Comparison of ENCODE assay signal across 8 mouse cellular contexts in genomic region chr12:80843651-80844444, GRCm38 (mm10). TPM values are rescaled to one million over a fixed set of nuclear protein-coding genes. Genes with fewer than 3 reads are reported as not detected.
A peak's percentile ranks its signal among the peaks of the same experiment; 100 is the strongest.
DNase-seq lines count a peak whose midpoint lies in the region; ATAC-seq and TF ChIP-seq lines count a peak whose summit lies in the region.

No protein-coding gene starts in this region.

- TF ChIP-seq CTCF in heart, adult 2 months (IDR thresholded peaks at IDR 0.05): no peak

- H3K4me1 ChIP-seq in heart, adult 2 months (ENCODE audit: control insufficient read depth, insufficient read depth, low read length): peaks cover 41% of the 10 kb centered on the region
- peaks cover 31% of the 10 kb centered on the region for H3K4me1 ChIP-seq in kidney, embryonic 15.5 days
- H3K4me1 ChIP-seq in midbrain, embryonic 15.5 days: no peaks in the 10 kb centered on the region; the same call in 1 of the 2 replicates

- peak; percentile 77; the same call in 1 of the 2 replicates for ATAC-seq in kidney, embryonic 15.5 days (replicated peaks; ENCODE audit: low FRiP score)
- no peak for ATAC-seq in midbrain, embryonic 15.5 days (replicated peaks)
- no peak for ATAC-seq in granulocyte monocyte progenitor cell, adult 5-6 weeks (replicated peaks; ENCODE audit: poor library complexity, severe bottlenecking)

- H3K9ac ChIP-seq in heart, adult 2 months (ENCODE audit: low read depth, low read length): no peak overlapping the region
- no peak overlapping the region for H3K9ac ChIP-seq in kidney, embryonic 15.5 days
- H3K9ac ChIP-seq in midbrain, embryonic 15.5 days: no peak overlapping the region

- DNase-seq in heart, adult 2 months: peak in 1 of 2 experiments; percentile 58
- DNase-seq in heart, postnatal 25 days (ENCODE audit: low spot score): no peak
- peak; percentile 76 for DNase-seq in fibroblast of lung, adult 2 months (ENCODE audit: low read depth)
- DNase-seq in B cell, adult 2 months: no peak
- no peak for DNase-seq in spleen, adult 12 weeks (ENCODE audit: low spot score)

- H3K79me2 ChIP-seq in heart, adult 2 months (replicated peaks; ENCODE audit: control insufficient read depth, insufficient read depth, low read length): peaks cover 20% of the 10 kb centered on the region

- peaks cover 73% of the 10 kb centered on the region for H3K36me3 ChIP-seq in heart, adult 2 months (ENCODE audit: control insufficient read depth, insufficient read depth, low read length)
- H3K36me3 ChIP-seq in kidney, embryonic 15.5 days: no peaks in the 10 kb centered on the region
- no peaks in the 10 kb centered on the region for H3K36me3 ChIP-seq in midbrain, embryonic 15.5 days (replicated peaks)

- 33% methylated on average over 4 of the region's 4 CpGs for WGBS in heart, adult 2 months
- WGBS in kidney, embryonic 15.5 days: 47% methylated on average over 4 of the region's 4 CpGs
- 75% methylated on average over 4 of the region's 4 CpGs for WGBS in midbrain, embryonic 15.5 days

- no peaks in the 10 kb centered on the region for H3K27me3 ChIP-seq in heart, adult 2 months (ENCODE audit: control insufficient read depth, insufficient read depth, low read length)
- no peaks in the 10 kb centered on the region for H3K27me3 ChIP-seq in kidney, embryonic 15.5 days
- no peaks in the 10 kb centered on the region for H3K27me3 ChIP-seq in midbrain, embryonic 15.5 days (replicated peaks)

- H3K9me3 ChIP-seq in kidney, embryonic 15.5 days (replicated peaks): no peaks in the 10 kb centered on the region
- H3K9me3 ChIP-seq in midbrain, embryonic 15.5 days: no peaks in the 10 kb centered on the region

- TF ChIP-seq POLR2A in heart, adult 2 months (IDR thresholded peaks at IDR 0.05; ENCODE audit: insufficient read depth, low read depth, low read length): no peak

- peak overlapping the region; percentile 69 for H3K27ac ChIP-seq in heart, adult 2 months
- H3K27ac ChIP-seq in kidney, embryonic 15.5 days: peak overlapping the region; percentile 79
- peak overlapping the region; percentile 49 for H3K27ac ChIP-seq in midbrain, embryonic 15.5 days

- no peak for TF ChIP-seq EP300 in heart, adult 2 months (IDR thresholded peaks at IDR 0.05; ENCODE audit: insufficient read depth, low read depth, low read length)

- no peak overlapping the region for H3K4me3 ChIP-seq in heart, adult 2 months
- no peak overlapping the region for H3K4me3 ChIP-seq in kidney, embryonic 15.5 days (replicated peaks)
- H3K4me3 ChIP-seq in midbrain, embryonic 15.5 days: no peak overlapping the region

- peak overlapping the region; percentile 24 for H3K4me2 ChIP-seq in kidney, embryonic 15.5 days
- H3K4me2 ChIP-seq in midbrain, embryonic 15.5 days: no peak overlapping the region

- intact Hi-C loops in heart, adult 2 months (cut with DNase I): no loop called here
- intact Hi-C loops in heart, postnatal 25 days (cut with DNase I): loop anchor here (5.0 kb wide), 1 partner anchor 33 kb away; no protein-coding TSS in a partner anchor

RNA-seq across cellular contexts. Expression of gene Susd6, which starts 53.5 kb away (rescaled TPM):
- total RNA-seq in heart, adult 2 months (2021): 10 to 100 TPM; 67.4 to 78.6 TPM
- 50.1 and 75.8 TPM in 2 replicates for polyA plus RNA-seq in heart, adult 2 months (2012; rRNA removed)
- total RNA-seq in heart, postnatal 25 days (2021): 10 to 100 TPM; 62.5 to 69.1 TPM
- polyA plus RNA-seq in kidney, embryonic 15.5 days (2015; fragmentation: Nextera tagmentation; extraction: Ambion mirVana): 15.2 and 15.6 TPM in 2 replicates
- 13.2 and 13.6 TPM in 2 replicates for polyA plus RNA-seq in midbrain, embryonic 15.5 days (2015; fragmentation: Nextera tagmentation; extraction: Ambion mirVana)
- total RNA-seq in granulocyte monocyte progenitor cell, adult 5-6 weeks (2014; fragmentation: Nextera tagmentation): 21.7 and 22.0 TPM in 2 replicates
- total RNA-seq in granulocyte monocyte progenitor cell, adult 5-6 weeks (2017): 14.0 and 16.4 TPM in 2 replicates
